Mouse (Mus musculus): ENCODE measurements around the gene Kdm4a.

Kdm4a gene

DNA sequence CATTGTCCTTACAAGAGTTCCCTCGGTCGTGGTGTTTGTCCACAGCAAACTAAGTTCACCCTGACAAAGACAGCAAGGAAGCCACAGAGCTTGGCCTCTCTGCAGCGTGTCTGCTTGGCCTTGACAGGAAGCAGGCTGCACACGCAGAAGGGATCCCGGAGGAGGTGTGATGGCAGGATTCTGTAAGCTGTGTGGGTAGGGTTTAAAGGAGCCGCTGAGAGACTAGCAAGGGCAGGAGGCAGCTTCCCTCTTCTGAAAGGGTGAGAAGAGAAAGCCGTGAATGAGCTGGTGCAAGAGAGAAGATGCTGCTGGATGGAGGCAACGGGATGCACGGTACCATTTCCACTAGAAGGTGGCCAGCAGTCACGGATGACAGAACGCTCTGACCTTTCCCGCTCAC is 67.2 kb downstream of the Kdm4a start:
- DNase-seq, result peak; percentile 44

GRCm38 (mm10) chr4:118109649-118110048 is 70.2 kb downstream of the Kdm4a start:
- DNase-seq, result no peak

- no peak for DNase-seq
Measured at GRCm38 (mm10) chr4:118108779-118109178, 71.1 kb downstream of the Kdm4a start.

- no peak for DNase-seq
Measured at GRCm38 (mm10) chr4:118105256-118106053, 74.4 kb downstream of the Kdm4a start.

DNA sequence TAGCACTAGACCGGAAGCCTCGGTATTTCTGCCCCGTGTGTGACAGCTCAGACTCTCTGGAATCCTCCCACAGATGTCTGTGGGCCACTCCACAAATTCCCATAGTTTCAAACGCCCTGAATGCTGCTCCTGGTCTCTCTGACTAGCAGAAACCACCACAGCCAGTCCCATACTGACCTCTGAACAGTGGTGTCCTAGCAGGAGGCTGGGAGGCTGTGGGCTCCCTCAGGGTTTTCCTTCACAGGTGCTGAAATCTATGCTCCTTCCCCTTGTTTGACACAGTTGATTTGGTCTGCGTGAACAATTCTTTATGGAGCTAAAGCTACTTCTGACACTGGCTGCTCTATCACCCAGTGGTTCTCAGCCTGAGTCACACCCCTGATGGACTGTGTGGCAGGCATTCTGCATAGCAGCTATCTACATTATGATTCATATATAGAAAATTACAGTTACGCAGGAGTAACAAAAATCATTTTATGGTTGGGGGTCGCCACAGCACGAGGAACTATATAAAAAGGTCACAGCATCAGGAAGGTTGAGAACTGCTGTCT is 76.5 kb downstream of the Kdm4a start:
- DNase-seq, result no peak

DNA sequence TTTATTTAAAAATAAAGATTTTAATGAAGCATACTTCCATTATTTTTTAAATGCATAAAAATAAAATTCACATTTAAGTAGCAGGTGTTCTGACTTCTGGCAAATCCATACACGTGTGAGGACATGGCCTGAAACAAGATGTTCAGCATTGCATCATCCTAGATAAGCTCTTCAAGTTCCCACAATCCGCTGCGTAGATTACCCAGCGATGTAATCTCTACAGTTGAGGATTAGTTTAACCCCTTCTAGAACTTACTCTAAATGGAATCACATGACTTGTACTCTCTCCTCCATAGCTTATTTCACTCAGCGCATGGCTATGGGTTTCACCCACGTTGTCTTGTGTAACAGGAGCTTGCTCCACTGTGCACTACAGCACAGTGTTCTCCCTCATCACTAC is 78.3 kb downstream of the Kdm4a start:
- no peak for DNase-seq

DNA sequence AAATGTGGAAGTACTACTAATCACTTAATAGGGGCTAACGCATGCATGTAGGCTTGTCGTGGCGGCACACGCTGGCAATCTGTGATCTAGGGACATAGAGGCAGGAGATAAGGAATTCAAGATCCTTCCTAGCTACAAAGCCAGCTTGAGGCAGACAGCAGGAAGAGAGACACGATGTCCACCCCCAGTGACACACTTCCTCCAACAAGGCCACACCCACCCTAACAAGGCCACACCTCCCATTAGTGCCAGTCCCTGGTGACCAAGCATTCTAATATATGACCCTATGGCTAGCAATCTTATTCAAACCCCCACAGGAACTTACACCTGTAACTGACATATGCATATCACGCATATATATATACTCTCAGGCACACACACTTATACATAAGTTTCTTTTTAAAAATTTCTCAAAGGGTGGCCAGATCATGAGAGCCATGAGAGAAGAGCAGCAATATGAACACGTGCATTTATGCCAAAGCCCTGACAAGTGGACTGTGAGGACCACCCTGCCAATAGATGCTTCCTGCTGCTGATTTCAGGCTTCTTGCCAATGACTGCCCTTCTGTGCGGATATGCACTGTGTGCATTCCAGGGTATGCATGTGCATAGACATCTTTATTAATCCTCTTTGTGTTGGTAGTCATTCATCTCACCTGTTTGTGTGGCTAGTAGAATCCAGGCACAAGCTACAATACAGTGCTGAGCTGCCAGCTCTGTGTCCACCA is 80.0 kb downstream of the Kdm4a start:
- DNase-seq, result no peak

DNA sequence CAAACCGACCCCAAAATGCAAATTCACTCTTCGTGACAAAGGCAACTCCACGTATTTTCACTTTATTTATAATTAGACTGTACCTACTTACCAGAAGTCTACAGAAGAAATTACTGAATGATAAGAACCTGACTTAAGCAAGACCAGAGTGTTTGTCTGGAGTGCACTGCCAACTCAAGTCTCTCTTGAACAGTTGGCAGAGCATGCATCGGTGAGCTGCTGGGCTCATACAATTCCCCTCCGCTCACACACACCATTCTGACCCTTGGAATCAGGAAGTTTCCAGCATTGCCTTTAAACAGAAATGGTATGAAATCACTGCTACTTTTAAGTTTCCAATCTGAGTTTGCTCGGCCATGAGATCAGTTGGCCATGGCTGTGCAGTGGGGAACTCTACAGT is 81.3 kb downstream of the Kdm4a start:
- DNase-seq, result no peak

DNA sequence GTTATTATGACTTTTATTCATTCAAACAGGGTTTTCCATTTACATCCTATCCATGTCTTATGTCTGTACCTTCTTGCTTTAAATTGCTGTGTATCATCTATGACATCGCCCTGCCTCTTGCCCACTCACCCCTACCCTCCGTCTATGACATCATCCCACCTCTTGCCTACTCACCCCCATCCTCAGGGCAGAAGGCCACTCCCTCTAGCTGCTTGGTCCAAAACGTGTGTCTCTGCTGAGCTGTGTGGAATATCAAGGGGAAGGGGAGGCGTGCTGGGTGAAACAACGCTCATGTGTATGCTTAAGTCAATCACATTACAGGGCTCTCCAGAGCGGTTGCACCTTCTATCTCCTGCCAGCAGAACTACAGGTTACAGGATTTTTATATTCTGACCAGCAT is 83.8 kb downstream of the Kdm4a start:
- DNase-seq, result no peak

DNA sequence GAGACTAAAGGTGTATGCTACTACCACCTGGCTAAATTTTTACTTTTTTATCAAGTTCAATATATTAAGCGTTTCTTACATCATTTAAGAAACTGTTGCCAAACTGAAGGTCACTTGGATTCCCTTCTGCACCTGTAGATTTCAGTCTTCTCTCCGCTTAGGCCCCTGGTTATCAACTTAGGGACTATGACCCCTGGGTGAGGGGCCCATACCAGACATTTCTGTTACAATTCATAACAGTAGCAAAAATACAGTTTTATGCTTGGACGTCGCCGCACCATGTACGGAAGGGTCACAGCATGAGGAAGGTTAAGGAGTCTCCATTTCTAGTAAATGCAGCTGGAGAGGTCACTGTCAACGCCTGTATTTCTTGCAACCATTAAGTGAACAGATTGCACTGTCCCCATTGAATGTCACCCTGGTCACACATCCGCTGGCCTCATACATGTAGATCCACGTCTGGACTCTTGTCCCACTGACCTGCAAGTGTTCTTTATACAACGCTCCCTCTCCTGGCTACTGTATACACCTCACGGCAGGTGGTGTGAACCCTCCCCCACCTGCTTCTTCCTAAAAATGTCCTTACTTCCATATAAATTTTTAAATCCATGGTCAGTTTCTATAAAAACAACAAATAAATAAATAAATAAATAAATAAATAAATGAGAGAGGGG is 86.9 kb downstream of the Kdm4a start:
- DNase-seq, result no peak

DNA sequence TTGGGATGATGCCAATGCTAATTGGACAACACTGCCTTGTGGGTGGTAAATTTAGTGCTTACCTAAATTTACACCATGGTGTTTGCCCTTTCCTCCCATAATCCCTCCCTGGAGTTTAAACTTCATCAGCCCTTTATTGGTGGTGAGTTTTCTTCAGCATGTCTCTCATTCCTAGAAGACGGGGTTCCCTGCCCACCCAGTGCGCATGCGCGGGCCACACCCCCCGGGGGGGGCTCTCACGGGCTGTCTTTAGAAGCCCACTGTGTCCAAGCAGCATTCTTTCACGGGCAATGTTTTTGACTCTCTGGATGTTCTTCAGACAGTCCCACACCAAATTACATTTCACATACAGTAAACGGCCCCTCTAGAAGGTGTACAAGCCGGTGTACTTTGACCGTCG is 89.4 kb downstream of the Kdm4a start:
- no peak for DNase-seq

DNA sequence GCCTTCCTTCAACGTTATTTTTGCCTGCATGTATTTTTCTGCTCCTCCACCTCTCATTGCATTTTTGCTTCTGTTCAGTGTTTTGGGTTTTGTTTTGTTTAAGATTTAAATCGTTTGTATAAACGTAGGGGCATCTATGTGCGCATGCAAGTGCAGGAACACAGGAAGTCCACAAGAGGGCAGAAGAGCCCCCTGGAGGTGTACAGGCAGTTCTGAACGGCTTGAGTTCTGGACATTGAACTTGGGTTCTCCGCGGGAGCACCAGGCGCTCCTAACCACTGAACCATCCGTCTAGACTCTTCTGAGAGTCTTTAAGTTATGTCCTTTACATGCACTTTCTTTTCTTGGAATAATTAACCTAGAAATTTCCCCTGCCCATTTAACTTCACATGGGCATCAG is 89.9 kb downstream of the Kdm4a start:
- peak; percentile 15 for DNase-seq

- DNase-seq, result no peak
Measured at GRCm38 (mm10) chr4:118088771-118089170, 91.1 kb downstream of the Kdm4a start.
